Mouse (Mus musculus): ENCODE results near the gene 6430531B16Rik. TPM values are rescaled to one million over a fixed set of nuclear protein-coding genes. Genes with fewer than 3 reads are reported as not detected.
A peak's percentile ranks its signal among the peaks of the same experiment; 100 is the strongest.

Gene 6430531B16Rik
- polyA plus RNA-seq, 1 experiment = 1.0 TPM

GRCm38 (mm10) chr7:139943674-139944281 is 34.8 kb downstream of the 6430531B16Rik start, which contains the start of gene Utf1:
Utf1 (plus strand) TSS chr7:139943789.
- DNase-seq (ENCODE audit: extremely low spot score in 1 of 2, low spot score in 1 of 2) = peak in 1 of 2 experiments; percentile 4

- DNase-seq (ENCODE audit: extremely low spot score in 1 of 2, low spot score in 1 of 2) = no peak
Observed at GRCm38 (mm10) chr7:139940476-139941209, 37.9 kb downstream of the 6430531B16Rik start.

GRCm38 (mm10) chr7:139937810-139938209 is 40.7 kb downstream of the 6430531B16Rik start:
- no peak for DNase-seq (ENCODE audit: extremely low spot score in 1 of 2, low spot score in 1 of 2)

GRCm38 (mm10) chr7:139937138-139937537 is 41.4 kb downstream of the 6430531B16Rik start:
- no peak for DNase-seq (ENCODE audit: extremely low spot score in 1 of 2, low spot score in 1 of 2)

GRCm38 (mm10) chr7:139936705-139937104 is 41.9 kb downstream of the 6430531B16Rik start:
- DNase-seq (ENCODE audit: extremely low spot score in 1 of 2, low spot score in 1 of 2) = no peak

- peak in 1 of 2 experiments; percentile 50 for DNase-seq (ENCODE audit: extremely low spot score in 1 of 2, low spot score in 1 of 2)
Observed at GRCm38 (mm10) chr7:139930732-139931131, 47.8 kb downstream of the 6430531B16Rik start.

Other genes with a start within 250 kb of the 6430531B16Rik start
- 34.4 and 34.7 TPM in 2 replicates for gene Adgra1, start 144.6 kb downstream of the 6430531B16Rik start, polyA plus RNA-seq (2012; rRNA removed)
- 29.7 and 30.9 TPM in 2 replicates for gene Kndc1, start 84.1 kb downstream of the 6430531B16Rik start, polyA plus RNA-seq (2012; rRNA removed)
- gene Utf1, start 35.0 kb downstream of the 6430531B16Rik start, polyA plus RNA-seq (2012; rRNA removed) = 0.18 TPM in 1 of 2 replicates, not detected in the other
- gene Adam8, start 13.8 kb upstream of the 6430531B16Rik start, polyA plus RNA-seq (2012; rRNA removed) = 6.4 and 7.7 TPM in 2 replicates
- gene Zfp511, start 57.6 kb upstream of the 6430531B16Rik start, polyA plus RNA-seq (2012; rRNA removed) = 67.6 and 71.5 TPM in 2 replicates
- 46.1 and 51.7 TPM in 2 replicates for gene Tubgcp2, start 57.9 kb upstream of the 6430531B16Rik start, polyA plus RNA-seq (2012; rRNA removed)
- gene Msx3, start 70.3 kb upstream of the 6430531B16Rik start, polyA plus RNA-seq (2012; rRNA removed) = 0.17 and 0.28 TPM in 2 replicates
- 468 and 504 TPM in 2 replicates for gene Caly, start 103.8 kb upstream of the 6430531B16Rik start, polyA plus RNA-seq (2012; rRNA removed)
- gene Prap1, start 114.6 kb upstream of the 6430531B16Rik start, polyA plus RNA-seq (2012; rRNA removed) = 4.0 and 10.0 TPM in 2 replicates
- 87.3 and 98.1 TPM in 2 replicates for gene Fuom, start 123.7 kb upstream of the 6430531B16Rik start, polyA plus RNA-seq (2012; rRNA removed)
- 3.7 and 5.0 TPM in 2 replicates for gene Paox, start 137.0 kb upstream of the 6430531B16Rik start, polyA plus RNA-seq (2012; rRNA removed)
- 62.3 and 72.0 TPM in 2 replicates for gene Echs1, start 137.7 kb upstream of the 6430531B16Rik start, polyA plus RNA-seq (2012; rRNA removed)
- gene Mtg1, start 158.8 kb upstream of the 6430531B16Rik start, polyA plus RNA-seq (2012; rRNA removed) = 41.5 and 43.0 TPM in 2 replicates
- gene Sprn, start 176.1 kb upstream of the 6430531B16Rik start, polyA plus RNA-seq (2012; rRNA removed) = 103 and 125 TPM in 2 replicates
- gene Olfr522, start 186.0 kb upstream of the 6430531B16Rik start, polyA plus RNA-seq (2012; rRNA removed) = not detected in 2 replicates
- 0.04 and 0.08 TPM in 2 replicates for gene Olfr523, start 194.5 kb upstream of the 6430531B16Rik start, polyA plus RNA-seq (2012; rRNA removed)
- not detected in 2 replicates for gene Olfr524, start 227.2 kb upstream of the 6430531B16Rik start, polyA plus RNA-seq (2012; rRNA removed)
- 0.17 and 0.24 TPM in 2 replicates for gene Cd163l1, start 239.5 kb upstream of the 6430531B16Rik start, polyA plus RNA-seq (2012; rRNA removed)

Measured in frontal cortex, adult 2 months (tissue).